Mouse (Mus musculus) layer of hippocampus, postnatal 10 days (tissue): ENCODE data around the gene Smc1a. TPM values are rescaled to one million over a fixed set of nuclear protein-coding genes. Genes with fewer than 3 reads are reported as not detected.
A peak's percentile ranks its signal among the peaks of the same experiment; 100 is the strongest.

ENCODE experiments used
- DNase-seq, 2 experiments: peaks; one replicate each; pipeline ENCODE4 v3.0.0; 2021; ENCODE audit warnings: low spot score in 2 of 2
- long read RNA-seq: library from polyadenylated mRNA; stranded (forward); transcript quantifications from one replicate; pipeline ENCODE4 v2.0.0, GENCODE M21; 2023
- total RNA-seq, 2 experiments: library from RNA; stranded (reverse); gene quantifications; 2 replicates each; pipeline ENCODE4 v1.2.3; 2021

Smc1a gene
- total RNA-seq: 10 to 100 TPM; 50.9 to 57.2 TPM
- long read RNA-seq, full-length matches to known transcripts: 15 of 21 reads
- long read RNA-seq, partial matches to known transcripts: 4 of 21 reads
- long read RNA-seq, other reads (novel, unspliced or antisense): 2 of 21 reads

GRCm38 (mm10) chrX:152016151-152017145, at the start of gene Smc1a, which contains the start of gene Ribc1:
Smc1a (plus strand) TSS chrX:152016428.
Ribc1 (minus strand) TSS chrX:152016295.
- peak; percentile 83 to 86 for DNase-seq

GRCm38 (mm10) chrX:151999006-151999710, 17.1 kb upstream of the Smc1a start:
- no peak for DNase-seq

- DNase-seq: no peak
Measured at GRCm38 (mm10) chrX:152001182-152001684, 15.0 kb upstream of the Smc1a start.

GRCm38 (mm10) chrX:152001737-152002710, 14.2 kb upstream of the Smc1a start, which contains the start of gene Hsd17b10:
Hsd17b10 (plus strand) TSS chrX:152001845.
- DNase-seq: peak; percentile 62 to 79

- no peak for DNase-seq
Measured at GRCm38 (mm10) chrX:152002865-152003264, 13.4 kb upstream of the Smc1a start.

- DNase-seq: no peak
Measured at GRCm38 (mm10) chrX:152007863-152008262, 8.4 kb upstream of the Smc1a start.

GRCm38 (mm10) chrX:152015752-152016150, 477 bp upstream of the Smc1a start:
- no peak for DNase-seq

- no peak for DNase-seq
Measured at GRCm38 (mm10) chrX:152017186-152017585, 958 bp downstream of the Smc1a start.

- DNase-seq: no peak
Measured at GRCm38 (mm10) chrX:152019294-152019693, 3.1 kb downstream of the Smc1a start.

- no peak for DNase-seq
Measured at GRCm38 (mm10) chrX:152039865-152040264, 23.6 kb downstream of the Smc1a start.

- DNase-seq: no peak
Measured at GRCm38 (mm10) chrX:152047230-152047629, 31.0 kb downstream of the Smc1a start.

GRCm38 (mm10) chrX:152052546-152052945, 36.3 kb downstream of the Smc1a start:
- DNase-seq: no peak

- DNase-seq: no peak
Measured at GRCm38 (mm10) chrX:152054094-152054493, 37.9 kb downstream of the Smc1a start.

- DNase-seq: no peak
Measured at GRCm38 (mm10) chrX:152065674-152066073, 49.4 kb downstream of the Smc1a start.

GRCm38 (mm10) chrX:152067789-152068188, 51.6 kb downstream of the Smc1a start:
- DNase-seq: no peak

- DNase-seq: peak; percentile 73 to 80
Measured at GRCm38 (mm10) chrX:152089832-152090614, 73.8 kb downstream of the Smc1a start.

GRCm38 (mm10) chrX:152097572-152097971, 81.3 kb downstream of the Smc1a start:
- DNase-seq: no peak
